Mouse (Mus musculus) forebrain, embryonic 11.5 days (tissue): ENCODE measurements around the gene Tmem184a. TPM values are rescaled to one million over a fixed set of nuclear protein-coding genes. Genes with fewer than 3 reads are reported as not detected.
A peak's percentile ranks its signal among the peaks of the same experiment; 100 is the strongest.

Experiments used
- ATAC-seq: fragments of 200-750 bp; cut with Nextera tagmentation; replicated peaks from 2 replicates; pipeline ENCODE4 v1.8.0; 2017; ENCODE audit warnings: moderate TSS enrichment; ENCODE audit not compliant: low FRiP score
- DNase-seq: peaks from one replicate; pipeline ENCODE4 v3.0.0-alpha.2; 2017; ENCODE audit warnings: low spot score
- H3K27ac ChIP-seq: fragments of 300-500 bp; sonication (generic); 2 replicates; pipeline ENCODE4 v1.5.1; 2014; ENCODE audit warnings: low read depth, low read length
- H3K27me3 ChIP-seq: fragments of 300-500 bp; sonication (generic); 2 replicates; pipeline ENCODE4 v1.6.1; 2014; ENCODE audit warnings: mild to moderate bottlenecking, low read length, mixed read lengths; ENCODE audit not compliant: control insufficient read depth, insufficient read depth
- H3K36me3 ChIP-seq: fragments of 300-500 bp; sonication (generic); 2 replicates; pipeline ENCODE4 v1.6.1; 2014; ENCODE audit warnings: mild to moderate bottlenecking, low read length, moderate library complexity, mixed read lengths; ENCODE audit not compliant: control insufficient read depth, insufficient read depth
- H3K4me1 ChIP-seq: fragments of 300-500 bp; sonication (generic); replicated peaks from 2 replicates; pipeline ENCODE4 v1.6.1; 2014; ENCODE audit warnings: low read length, mixed read lengths; ENCODE audit not compliant: control insufficient read depth, insufficient read depth
- H3K4me2 ChIP-seq: fragments of 300-500 bp; sonication (generic); 2 replicates; pipeline ENCODE4 v1.6.1; 2014; ENCODE audit warnings: low read depth, mild to moderate bottlenecking, low read length, moderate library complexity, mixed read lengths; ENCODE audit not compliant: severe bottlenecking
- H3K4me3 ChIP-seq: fragments of 300-500 bp; sonication (generic); 2 replicates; pipeline ENCODE4 v1.5.1; 2014; ENCODE audit warnings: low read depth, low read length
- H3K9ac ChIP-seq: fragments of 300-500 bp; sonication (generic); 2 replicates; pipeline ENCODE4 v1.6.1; 2014; ENCODE audit warnings: low read length
- H3K9me3 ChIP-seq: fragments of 300-500 bp; sonication (generic); 2 replicates; pipeline ENCODE4 v1.6.1; 2016; ENCODE audit warnings: low read length, mixed read lengths; ENCODE audit not compliant: control insufficient read depth
- WGBS: fragments of 180-500 bp; shearing (Covaris S2); extraction: QIAGEN DNeasy Blood & Tissue Kit; methylation state at CpG from one replicate; pipeline ENCODE4 v1.1.7; 2014; 5-methylcytosine and 5-hydroxymethylcytosine counted together
- polyA plus RNA-seq: library from polyadenylated mRNA; unstranded; fragments of >200 nt; fragmentation: Nextera tagmentation; extraction: Ambion mirVana; gene quantifications from 2 replicates; pipeline ENCODE4 v1.2.1, GENCODE M21; 2014

The Tmem184a gene
- polyA plus RNA-seq = 1.1 TPM in 2 replicates

GRCm38 (mm10) chr5:139819538-139820181 lies at the start of gene Tmem184a:
Gene Tmem184a (minus strand): TSS chr5:139819917.
- Histone ChIP-seq H3K36me3 (no peaks in the 10 kb centered on the region; the same call in 1 of the 2 replicates), H3K4me2 (no peak within 1 kb of the TSS), H3K4me1 (no peaks in the 10 kb centered on the region), H3K9me3 (no peaks in the 10 kb centered on the region), H3K27me3 (no peaks in the 10 kb centered on the region), H3K27ac (no peak within 1 kb of the TSS), H3K9ac (no peak within 1 kb of the TSS), H3K4me3 (no peak within 1 kb of the TSS)
- DNase-seq = peak; percentile 47
- WGBS = 85% methylated on average over 9 of the region's 9 CpGs
- no peak for ATAC-seq

GRCm38 (mm10) chr5:139862759-139863158 lies 43.0 kb upstream of the Tmem184a start:
- Histone ChIP-seq H3K4me2 (no peak overlapping the region), H3K9ac (no peak overlapping the region), H3K4me1 (peaks cover 8% of the 10 kb centered on the region), H3K9me3 (no peaks in the 10 kb centered on the region), H3K36me3 (no peaks in the 10 kb centered on the region), H3K27me3 (no peaks in the 10 kb centered on the region), H3K4me3 (no peak overlapping the region), H3K27ac (no peak overlapping the region)
- DNase-seq (no peak), ATAC-seq (no peak)
- 72% methylated on average over 4 of the region's 4 CpGs for WGBS

- DNase-seq (peak; percentile 75), ATAC-seq (peak; percentile 71)
- no peaks in the 10 kb centered on the region for H3K27me3 ChIP-seq
- H3K9me3 ChIP-seq = no peaks in the 10 kb centered on the region
- H3K4me3 ChIP-seq = no peak overlapping the region
- H3K36me3 ChIP-seq = no peaks in the 10 kb centered on the region
- peak overlapping the region; percentile 32 for H3K9ac ChIP-seq
- H3K4me2 ChIP-seq = peak overlapping the region; percentile 13; the same call in 1 of the 2 replicates
- H3K4me1 ChIP-seq = peaks cover 8% of the 10 kb centered on the region
- 11% methylated on average over 15 of the region's 15 CpGs for WGBS
- H3K27ac ChIP-seq = peak overlapping the region; percentile 25; the same call in 1 of the 2 replicates
These were observed 40.8 kb upstream of the Tmem184a start for GRCm38 (mm10) chr5:139860328-139861104.

GRCm38 (mm10) chr5:139849626-139850320 lies 30.1 kb upstream of the Tmem184a start:
- Histone ChIP-seq H3K4me3 (no peak overlapping the region), H3K9ac (no peak overlapping the region), H3K27me3 (no peaks in the 10 kb centered on the region), H3K9me3 (no peaks in the 10 kb centered on the region), H3K27ac (no peak overlapping the region), H3K4me1 (no peaks in the 10 kb centered on the region), H3K36me3 (no peaks in the 10 kb centered on the region), H3K4me2 (no peak overlapping the region)
- no peak for ATAC-seq
- DNase-seq = no peak
- WGBS = 82% methylated on average over 12 of the region's 12 CpGs

GRCm38 (mm10) chr5:139839142-139839541 lies 19.4 kb upstream of the Tmem184a start:
- H3K9me3 ChIP-seq = no peaks in the 10 kb centered on the region
- H3K9ac ChIP-seq = no peak overlapping the region
- H3K27me3 ChIP-seq = no peaks in the 10 kb centered on the region
- no peak overlapping the region for H3K27ac ChIP-seq
- no peaks in the 10 kb centered on the region for H3K36me3 ChIP-seq
- no peak overlapping the region for H3K4me2 ChIP-seq
- no peak for DNase-seq
- ATAC-seq = peak; percentile 51
- WGBS = 31% methylated on average over 3 of the region's 3 CpGs
- H3K4me1 ChIP-seq = no peaks in the 10 kb centered on the region
- no peak overlapping the region for H3K4me3 ChIP-seq

GRCm38 (mm10) chr5:139838476-139838892 lies 18.8 kb upstream of the Tmem184a start:
- ATAC-seq = no peak
- Histone ChIP-seq H3K4me1 (no peaks in the 10 kb centered on the region), H3K4me3 (no peak overlapping the region), H3K27me3 (no peaks in the 10 kb centered on the region), H3K9ac (no peak overlapping the region), H3K9me3 (no peaks in the 10 kb centered on the region), H3K36me3 (no peaks in the 10 kb centered on the region), H3K27ac (no peak overlapping the region), H3K4me2 (no peak overlapping the region)
- 22% methylated on average over 2 of the region's 2 CpGs for WGBS
- peak; percentile 89 for DNase-seq

- Histone ChIP-seq H3K9ac (no peak overlapping the region), H3K4me3 (no peak overlapping the region), H3K27ac (no peak overlapping the region), H3K27me3 (no peaks in the 10 kb centered on the region), H3K36me3 (no peaks in the 10 kb centered on the region), H3K4me2 (no peak overlapping the region), H3K4me1 (no peaks in the 10 kb centered on the region), H3K9me3 (no peaks in the 10 kb centered on the region)
- DNase-seq = no peak
- ATAC-seq = no peak
- WGBS = 85% methylated on average over 7 of the region's 7 CpGs
These were observed 16.0 kb upstream of the Tmem184a start for GRCm38 (mm10) chr5:139835706-139836105.

- H3K36me3 ChIP-seq = no peaks in the 10 kb centered on the region
- no peaks in the 10 kb centered on the region for H3K9me3 ChIP-seq
- no peak overlapping the region for H3K27ac ChIP-seq
- ATAC-seq (no peak), DNase-seq (no peak)
- no peaks in the 10 kb centered on the region for H3K27me3 ChIP-seq
- H3K4me1 ChIP-seq = no peaks in the 10 kb centered on the region
- no peak overlapping the region for H3K4me3 ChIP-seq
- no peak overlapping the region for H3K9ac ChIP-seq
- H3K4me2 ChIP-seq = no peak overlapping the region
- WGBS = 89% methylated on average over 7 of the region's 7 CpGs
These were observed 12.4 kb upstream of the Tmem184a start for GRCm38 (mm10) chr5:139832125-139832524.
